Mouse (Mus musculus) heart, postnatal 0 days (tissue): ENCODE results near the gene Ankrd44.

ENCODE experiments used
- CTCF ChIP-seq: IDR thresholded peaks from 2 replicates; pipeline ENCODE4 v1.5.1; 2016; ENCODE audit warnings: antibody characterized with exemption, control low read depth, low read depth
- EP300 ChIP-seq: IDR thresholded peaks from 2 replicates; pipeline ENCODE4 v1.6.1; 2016; ENCODE audit warnings: antibody characterized with exemption, low read depth

DNA sequence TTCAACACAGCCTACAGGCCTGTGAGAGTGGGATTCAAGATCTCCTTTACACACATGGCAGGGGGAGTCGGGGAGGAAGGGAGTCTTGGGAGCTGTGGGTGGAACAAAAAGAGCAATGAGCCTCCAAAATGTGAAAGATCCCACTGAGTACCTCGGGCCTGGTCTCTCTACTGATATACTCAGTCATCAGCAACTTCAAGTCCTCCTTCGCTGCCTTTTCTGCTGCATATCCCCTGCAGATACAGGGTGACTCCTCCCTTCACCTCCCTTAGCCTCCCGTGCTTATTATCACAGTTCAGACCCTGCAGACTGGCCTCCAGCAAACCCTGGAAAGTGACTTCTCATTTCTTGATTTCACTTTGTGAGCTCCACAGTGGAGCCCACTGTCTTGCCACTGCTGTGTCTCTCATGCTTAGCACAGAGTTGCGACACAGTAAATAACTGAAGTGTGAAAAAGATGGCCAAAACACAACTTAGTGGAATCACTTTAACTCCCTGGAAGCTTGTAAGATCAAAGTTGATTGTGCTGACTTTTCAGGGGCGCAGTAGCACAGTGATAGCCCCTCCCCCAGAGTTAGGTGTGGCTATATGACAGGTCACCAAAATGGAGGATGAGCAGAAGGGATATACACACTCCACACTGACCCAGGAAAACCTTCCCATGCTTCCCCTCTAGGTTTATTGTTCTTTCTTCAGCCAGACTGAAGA, 100.3 kb downstream of the Ankrd44 start:
- TF ChIP-seq CTCF: no peak
- no peak for TF ChIP-seq EP300
